Mouse (Mus musculus) olfactory bulb, adult 2 months (tissue): Measurements from ENCODE around the gene Unc5c. TPM values are rescaled to one million over a fixed set of nuclear protein-coding genes. Genes with fewer than 3 reads are reported as not detected.

ENCODE experiments used
- H3K27ac ChIP-seq: fragments of 200-500 bp; 2 replicates; pipeline ENCODE4 v1.5.1; 2012; ENCODE audit warnings: low read depth, low read length; ENCODE audit not compliant: insufficient read depth
- H3K4me1 ChIP-seq: fragments of 200-500 bp; 2 replicates; pipeline ENCODE4 v1.6.1; 2012; ENCODE audit warnings: low read length; ENCODE audit not compliant: control insufficient read depth, insufficient read depth
- H3K4me3 ChIP-seq: fragments of 200-500 bp; 2 replicates; pipeline ENCODE4 v1.5.1; 2012; ENCODE audit warnings: mild to moderate bottlenecking, low read depth, low read length, moderate library complexity; ENCODE audit not compliant: insufficient read depth
- CTCF ChIP-seq: fragments of 200-500 bp; IDR thresholded peaks from 2 replicates; pipeline ENCODE4 v1.5.1; 2012; ENCODE audit warnings: low read depth, mild to moderate bottlenecking, low read length, moderate library complexity; ENCODE audit not compliant: insufficient read depth
- POLR2A ChIP-seq: fragments of 200-500 bp; IDR thresholded peaks from 2 replicates; pipeline ENCODE4 v1.6.1; 2012; ENCODE audit warnings: mild to moderate bottlenecking, low read depth, low read length, moderate library complexity; ENCODE audit not compliant: insufficient read depth
- WGBS: fragments of 180-500 bp; shearing (Covaris S2); methylation state at CpG from one replicate; pipeline ENCODE4 v1.1.7; 2018; 5-methylcytosine and 5-hydroxymethylcytosine counted together
- polyA plus RNA-seq: library from polyadenylated mRNA; stranded (reverse); fragments of >200 nt; gene quantifications from 2 replicates; pipeline ENCODE4 v1.2.4, GENCODE M21; 2012; ENCODE audit warnings: low replicate concordance; ENCODE audit not compliant: missing spikeins, insufficient read depth, insufficient read length

Unc5c gene
- polyA plus RNA-seq, 1 experiment, result not detected

- TF ChIP-seq POLR2A (no peak), CTCF (no peak)
- Histone ChIP-seq H3K27ac (no peak overlapping the region), H3K4me1 (no peaks in the 10 kb centered on the region), H3K4me3 (no peak overlapping the region)
- 57% methylated on average over 7 of the region's 7 CpGs for WGBS
Observed at GRCm38 (mm10) chr3:141752172-141752571, 287.2 kb downstream of the Unc5c start.

GRCm38 (mm10) chr3:141757259-141757658 lies 292.2 kb downstream of the Unc5c start:
- TF ChIP-seq POLR2A, result no peak
- no peak for TF ChIP-seq CTCF
- H3K27ac ChIP-seq, result no peak overlapping the region
- WGBS, result 64% methylated on average over 3 of the region's 3 CpGs
- H3K4me3 ChIP-seq, result no peak overlapping the region
- H3K4me1 ChIP-seq, result no peaks in the 10 kb centered on the region

GRCm38 (mm10) chr3:141778411-141778919 lies 313.4 kb downstream of the Unc5c start:
- WGBS, result 84% methylated on average over 8 of the region's 8 CpGs
- Histone ChIP-seq H3K27ac (no peak overlapping the region), H3K4me3 (no peak overlapping the region), H3K4me1 (no peaks in the 10 kb centered on the region)
- TF ChIP-seq CTCF (no peak), POLR2A (no peak)

- TF ChIP-seq POLR2A, result no peak
- TF ChIP-seq CTCF, result no peak
- Histone ChIP-seq H3K4me1 (no peaks in the 10 kb centered on the region), H3K27ac (no peak overlapping the region), H3K4me3 (no peak overlapping the region)
- WGBS, result 87% methylated on average over 3 of the region's 3 CpGs
Observed at GRCm38 (mm10) chr3:141779186-141779585, 314.2 kb downstream of the Unc5c start.

- no peak overlapping the region for H3K4me3 ChIP-seq
- H3K27ac ChIP-seq, result no peak overlapping the region
- H3K4me1 ChIP-seq, result no peaks in the 10 kb centered on the region
- 76% methylated on average over 4 of the region's 4 CpGs for WGBS
- TF ChIP-seq CTCF (no peak), POLR2A (no peak)
Observed at GRCm38 (mm10) chr3:141782553-141782952, 317.5 kb downstream of the Unc5c start.

GRCm38 (mm10) chr3:141791026-141791780 lies 326.2 kb downstream of the Unc5c start:
- 79% methylated on average over 8 of the region's 8 CpGs for WGBS
- Histone ChIP-seq H3K4me1 (no peaks in the 10 kb centered on the region), H3K27ac (no peak overlapping the region), H3K4me3 (no peak overlapping the region)
- no peak for TF ChIP-seq POLR2A
- TF ChIP-seq CTCF, result no peak

- no peak overlapping the region for H3K4me3 ChIP-seq
- H3K27ac ChIP-seq, result no peak overlapping the region
- TF ChIP-seq POLR2A (no peak), CTCF (no peak)
- WGBS, result 87% methylated on average over 1 of the region's 1 CpGs
- H3K4me1 ChIP-seq, result no peaks in the 10 kb centered on the region
Observed at GRCm38 (mm10) chr3:141792106-141792505, 327.1 kb downstream of the Unc5c start.

- no peak overlapping the region for H3K27ac ChIP-seq
Observed at GRCm38 (mm10) chr3:141793755-141794154, 328.7 kb downstream of the Unc5c start.

GRCm38 (mm10) chr3:141794371-141794770 lies 329.4 kb downstream of the Unc5c start:
- H3K27ac ChIP-seq, result no peak overlapping the region
- no peaks in the 10 kb centered on the region for H3K4me1 ChIP-seq
- WGBS, result 64% methylated on average over 3 of the region's 3 CpGs
- H3K4me3 ChIP-seq, result no peak overlapping the region
- TF ChIP-seq POLR2A (no peak), CTCF (no peak)

More at GRCm38 (mm10) chr3:141793755-141794154, 328.7 kb downstream of the Unc5c start:
- TF ChIP-seq POLR2A (no peak), CTCF (no peak)
- 90% methylated on average over 2 of the region's 2 CpGs for WGBS
- H3K4me3 ChIP-seq, result no peak overlapping the region
- no peaks in the 10 kb centered on the region for H3K4me1 ChIP-seq

GRCm38 (mm10) chr3:141797372-141797771 lies 332.4 kb downstream of the Unc5c start:
- Histone ChIP-seq H3K27ac (no peak overlapping the region), H3K4me1 (no peaks in the 10 kb centered on the region), H3K4me3 (no peak overlapping the region)
- no peak for TF ChIP-seq POLR2A
